Mouse (Mus musculus): ENCODE measurements around the gene Gm38431. TPM values are rescaled to one million over a fixed set of nuclear protein-coding genes. Genes with fewer than 3 reads are reported as not detected.
A peak's percentile ranks its signal among the peaks of the same experiment; 100 is the strongest.

Gm38431 gene
- total RNA-seq, 2 experiments from 2014 or later, result 0.35 to 0.67 TPM

- no peak for DNase-seq
Observed at GRCm38 (mm10) chr9:21041308-21041707, 50.5 kb downstream of the Gm38431 start.

DNA sequence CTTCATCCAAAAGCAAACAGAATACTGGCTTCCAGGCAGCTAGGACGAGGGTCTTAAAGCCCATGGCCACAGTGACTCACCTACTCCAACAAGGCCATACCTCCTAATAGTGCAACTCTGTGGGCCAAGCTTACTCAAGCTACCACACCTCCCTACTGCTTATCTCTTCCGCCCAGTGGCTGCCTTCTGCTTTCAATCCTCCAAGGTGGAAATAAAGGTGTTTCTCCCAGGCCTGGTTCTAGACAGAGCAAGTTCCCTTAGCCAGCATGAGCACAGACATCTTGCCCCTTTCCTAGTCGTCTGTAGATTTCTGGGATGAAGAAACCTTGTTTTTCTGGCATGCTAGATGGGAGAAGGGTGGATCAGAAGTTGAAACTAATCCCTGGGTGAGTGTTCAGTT is 52.0 kb downstream of the Gm38431 start:
- DNase-seq, result no peak

- no peak for DNase-seq
Observed at GRCm38 (mm10) chr9:21037481-21037891, 54.3 kb downstream of the Gm38431 start.

- DNase-seq, result no peak
Observed at GRCm38 (mm10) chr9:21036666-21037065, 55.1 kb downstream of the Gm38431 start.

DNA sequence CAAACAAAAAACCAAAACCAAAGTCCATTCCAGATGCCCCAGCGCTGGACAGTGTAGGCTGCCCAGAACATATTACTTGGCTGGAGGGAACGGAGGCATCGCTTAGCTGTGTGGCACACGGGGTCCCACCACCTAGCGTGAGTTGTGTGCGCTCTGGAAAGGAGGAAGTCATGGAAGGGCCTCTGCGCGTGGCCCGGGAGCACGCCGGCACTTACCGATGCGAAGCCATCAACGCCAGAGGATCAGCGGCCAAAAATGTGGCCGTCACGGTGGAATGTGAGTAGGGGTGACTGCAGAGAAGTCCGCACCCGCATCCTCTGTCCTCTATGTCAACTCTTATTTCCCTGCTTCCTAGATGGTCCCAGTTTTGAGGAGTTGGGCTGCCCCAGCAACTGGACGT is 55.6 kb downstream of the Gm38431 start:
- no peak for DNase-seq

- no peak for DNase-seq
Observed at GRCm38 (mm10) chr9:21035586-21035985, 56.2 kb downstream of the Gm38431 start.

DNA sequence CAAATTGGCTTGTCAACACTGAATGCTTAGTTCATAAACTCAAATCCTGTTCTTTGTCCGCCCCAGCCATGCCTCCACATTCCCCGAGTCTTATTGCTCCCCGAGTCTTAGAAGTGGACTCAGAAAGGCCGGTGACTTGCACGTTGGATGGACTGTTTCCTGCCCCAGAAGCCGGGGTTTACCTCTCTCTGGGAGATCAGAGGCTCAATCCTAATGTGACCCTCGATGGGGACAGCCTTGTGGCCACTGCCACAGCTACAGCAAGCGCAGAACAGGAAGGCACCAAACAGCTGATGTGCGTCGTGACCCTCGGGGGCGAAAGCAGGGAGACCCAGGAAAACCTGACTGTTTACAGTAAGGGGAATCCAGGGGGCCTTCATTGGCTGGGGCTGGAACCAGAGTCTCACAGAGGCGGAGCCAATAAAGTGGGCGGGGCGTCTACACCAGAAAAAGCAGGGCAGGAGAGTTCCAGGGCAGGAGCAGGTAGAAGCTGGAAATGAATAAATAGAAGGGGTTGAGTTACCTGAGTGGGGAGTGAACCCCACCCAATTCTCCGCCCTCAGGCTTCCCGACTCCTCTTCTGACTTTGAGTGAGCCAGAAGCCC is 57.2 kb downstream of the Gm38431 start:
- no peak for DNase-seq

- peak; percentile 79 for DNase-seq
Observed at GRCm38 (mm10) chr9:21033136-21033535, 58.7 kb downstream of the Gm38431 start.

DNA sequence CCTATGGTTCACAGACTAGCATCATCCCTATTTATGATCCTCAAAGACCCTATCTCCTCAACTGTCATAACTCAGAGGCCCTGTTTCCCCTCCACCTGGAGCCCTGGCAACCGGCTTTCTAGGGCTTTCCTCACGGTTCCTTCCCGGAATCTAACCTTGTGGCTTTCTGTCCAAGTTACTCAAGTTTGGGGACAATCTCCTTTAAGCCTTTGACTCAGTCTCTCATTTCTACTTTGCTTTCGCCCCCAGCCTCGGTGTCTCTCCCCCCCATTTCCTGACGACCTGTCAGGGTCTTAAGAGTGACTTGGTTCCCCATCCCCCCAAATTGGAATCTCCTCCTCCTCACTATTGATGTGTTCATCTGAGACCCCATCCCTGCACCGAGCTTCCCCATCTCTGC is 59.3 kb downstream of the Gm38431 start:
- DNase-seq, result no peak

- no peak for DNase-seq
Observed at GRCm38 (mm10) chr9:21031896-21032351, 59.9 kb downstream of the Gm38431 start, which contains the start of gene Icam5. Icam5 (plus strand) TSS chr9:21032073.

DNA sequence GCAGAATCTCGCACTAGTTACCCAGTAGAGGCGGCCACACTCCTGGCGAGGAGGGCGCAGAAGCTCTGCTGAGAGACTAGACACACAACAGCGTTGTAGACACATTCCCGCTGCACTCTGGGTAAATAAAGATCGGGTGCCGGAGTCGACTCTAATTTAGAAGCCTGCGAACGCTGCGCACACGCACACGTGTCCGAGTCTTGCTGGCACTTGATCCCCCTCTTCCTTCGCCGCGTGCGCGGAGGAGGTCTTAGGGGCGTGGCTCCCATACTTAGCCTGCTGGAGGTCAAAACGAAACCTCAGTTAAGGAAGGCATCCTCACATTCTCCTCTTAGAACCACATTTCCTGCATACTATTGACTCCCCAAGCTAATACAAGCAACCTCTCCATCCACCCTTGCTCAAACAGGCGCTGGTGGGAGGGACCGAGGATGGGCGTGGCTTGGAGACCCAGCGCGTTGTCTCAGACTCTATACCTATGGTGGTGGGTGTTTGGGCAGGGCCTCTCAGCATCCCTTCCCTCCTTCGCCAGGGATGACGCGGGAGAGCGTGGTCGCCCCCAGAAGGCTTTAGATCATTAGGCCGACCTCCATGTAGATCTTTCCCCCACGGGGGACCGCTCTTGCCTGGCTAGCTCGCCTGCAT is 60.4 kb downstream of the Gm38431 start:
- DNase-seq, result peak; percentile 60

GRCm38 (mm10) chr9:21030781-21031250 is 61.0 kb downstream of the Gm38431 start:
- peak; percentile 87 for DNase-seq

DNA sequence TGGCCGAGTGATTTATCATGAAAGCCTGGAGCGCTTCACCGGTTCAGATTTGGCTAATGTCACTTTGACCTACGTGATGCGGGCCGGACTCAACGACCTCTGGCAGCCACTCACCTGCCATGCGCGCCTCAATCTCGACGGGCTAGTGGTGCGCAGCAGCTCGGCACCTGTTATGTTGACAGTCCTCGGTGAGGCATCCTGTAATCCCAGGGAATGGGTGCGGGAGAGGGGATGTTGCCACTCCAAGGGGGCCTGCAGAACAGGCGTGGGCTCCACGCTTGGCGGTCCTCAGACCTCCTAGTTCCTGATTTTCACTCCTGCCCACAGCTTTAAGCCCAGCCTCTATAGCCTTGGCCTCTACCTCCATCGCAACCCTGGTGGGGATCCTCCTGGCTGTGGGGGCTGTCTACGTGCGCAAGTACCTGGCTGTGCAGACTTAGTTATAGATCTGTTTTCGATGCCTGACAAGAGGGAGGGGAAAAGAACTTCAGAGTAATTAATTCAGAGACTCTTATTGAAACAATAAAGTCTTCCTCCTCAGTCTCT is 61.7 kb downstream of the Gm38431 start:
- no peak for DNase-seq

- DNase-seq, result peak; percentile 73
Observed at GRCm38 (mm10) chr9:21029291-21030054, 62.3 kb downstream of the Gm38431 start, which contains the start of gene Icam4. Icam4 (plus strand) TSS chr9:21029373.

- no peak for DNase-seq
Observed at GRCm38 (mm10) chr9:21028560-21029110, 63.2 kb downstream of the Gm38431 start.

DNA sequence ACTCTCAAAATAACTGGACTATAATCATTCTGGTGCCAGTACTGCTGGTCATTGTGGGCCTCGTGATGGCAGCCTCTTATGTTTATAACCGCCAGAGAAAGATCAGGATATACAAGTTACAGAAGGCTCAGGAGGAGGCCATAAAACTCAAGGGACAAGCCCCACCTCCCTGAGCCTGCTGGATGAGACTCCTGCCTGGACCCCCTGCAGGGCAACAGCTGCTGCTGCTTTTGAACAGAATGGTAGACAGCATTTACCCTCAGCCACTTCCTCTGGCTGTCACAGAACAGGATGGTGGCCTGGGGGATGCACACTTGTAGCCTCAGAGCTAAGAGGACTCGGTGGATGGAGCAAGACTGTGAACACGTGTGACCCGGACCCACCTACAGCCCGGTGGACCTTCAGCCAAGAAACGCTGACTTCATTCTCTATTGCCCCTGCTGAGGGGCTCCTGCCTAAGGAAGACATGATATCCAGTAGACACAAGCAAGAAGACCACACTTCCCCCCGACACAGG is 64.0 kb downstream of the Gm38431 start:
- no peak for DNase-seq

GRCm38 (mm10) chr9:21026849-21027248 is 64.9 kb downstream of the Gm38431 start:
- no peak for DNase-seq

GRCm38 (mm10) chr9:21025258-21025810 is 66.5 kb downstream of the Gm38431 start:
- no peak for DNase-seq

- no peak for DNase-seq
Observed at GRCm38 (mm10) chr9:21022726-21023125, 69.1 kb downstream of the Gm38431 start.

DNA sequence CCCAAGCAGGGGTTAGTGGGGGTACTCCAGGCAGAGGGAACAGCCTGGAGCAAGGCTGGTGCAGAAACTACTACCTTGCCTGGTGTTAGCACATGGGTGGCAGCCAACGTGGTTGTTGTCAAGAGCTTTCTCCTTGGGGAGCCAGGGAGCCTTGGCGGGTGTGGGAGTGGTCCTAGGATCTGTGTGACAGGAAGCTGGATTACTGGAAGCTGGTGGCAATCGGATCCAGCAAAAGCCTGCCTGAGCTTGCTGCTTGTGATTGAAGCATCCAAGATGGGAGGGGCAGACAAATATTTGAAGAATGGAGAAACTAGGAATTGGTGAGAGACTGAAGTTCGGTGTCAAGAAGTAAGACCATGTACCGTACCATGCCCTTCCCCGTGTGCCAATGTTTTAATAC is 69.5 kb downstream of the Gm38431 start:
- DNase-seq, result no peak

DNA sequence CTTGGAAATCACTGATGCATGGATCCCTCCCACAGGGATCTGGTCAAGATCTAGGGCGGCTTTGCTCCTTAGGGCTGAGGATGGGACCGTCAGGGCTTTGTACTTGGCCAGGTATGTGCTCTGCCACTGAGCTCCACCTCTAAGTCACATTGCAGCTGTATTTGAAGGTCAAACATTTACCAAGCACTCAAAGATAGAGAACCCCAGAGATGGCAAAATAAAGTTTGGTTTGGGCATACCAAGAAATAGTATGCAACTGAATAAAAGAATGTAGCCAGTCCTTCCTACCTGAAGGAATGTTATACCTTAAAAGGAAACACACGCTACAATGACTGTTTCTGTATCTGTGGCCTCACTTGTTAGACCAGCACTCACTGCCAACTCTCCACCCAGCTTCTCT is 70.4 kb downstream of the Gm38431 start:
- no peak for DNase-seq

DNA sequence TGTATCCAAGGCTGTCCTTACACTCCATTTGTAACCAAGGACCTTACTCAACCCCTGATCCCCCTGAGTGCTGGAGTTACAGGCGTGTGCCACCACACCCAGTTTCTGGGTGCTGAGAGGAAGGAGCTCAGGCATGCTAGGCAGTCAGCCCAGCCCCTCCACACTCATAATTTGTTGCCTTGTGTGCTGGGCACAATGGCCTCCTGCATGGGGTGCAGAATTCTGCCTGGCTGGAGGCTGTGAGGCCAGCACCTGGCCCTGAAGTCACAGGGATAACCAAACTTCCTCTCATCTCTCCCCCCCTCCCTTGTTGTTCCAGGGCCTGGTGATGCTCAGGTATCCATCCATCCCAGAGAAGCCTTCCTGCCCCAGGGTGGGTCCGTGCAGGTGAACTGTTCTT is 73.2 kb downstream of the Gm38431 start:
- no peak for DNase-seq

Data from gastrocnemius, postnatal 25 days (tissue).